Mouse (Mus musculus): ENCODE data around the gene Tfap2c.
A peak's percentile ranks its signal among the peaks of the same experiment; 100 is the strongest.

Tfap2c gene

DNA sequence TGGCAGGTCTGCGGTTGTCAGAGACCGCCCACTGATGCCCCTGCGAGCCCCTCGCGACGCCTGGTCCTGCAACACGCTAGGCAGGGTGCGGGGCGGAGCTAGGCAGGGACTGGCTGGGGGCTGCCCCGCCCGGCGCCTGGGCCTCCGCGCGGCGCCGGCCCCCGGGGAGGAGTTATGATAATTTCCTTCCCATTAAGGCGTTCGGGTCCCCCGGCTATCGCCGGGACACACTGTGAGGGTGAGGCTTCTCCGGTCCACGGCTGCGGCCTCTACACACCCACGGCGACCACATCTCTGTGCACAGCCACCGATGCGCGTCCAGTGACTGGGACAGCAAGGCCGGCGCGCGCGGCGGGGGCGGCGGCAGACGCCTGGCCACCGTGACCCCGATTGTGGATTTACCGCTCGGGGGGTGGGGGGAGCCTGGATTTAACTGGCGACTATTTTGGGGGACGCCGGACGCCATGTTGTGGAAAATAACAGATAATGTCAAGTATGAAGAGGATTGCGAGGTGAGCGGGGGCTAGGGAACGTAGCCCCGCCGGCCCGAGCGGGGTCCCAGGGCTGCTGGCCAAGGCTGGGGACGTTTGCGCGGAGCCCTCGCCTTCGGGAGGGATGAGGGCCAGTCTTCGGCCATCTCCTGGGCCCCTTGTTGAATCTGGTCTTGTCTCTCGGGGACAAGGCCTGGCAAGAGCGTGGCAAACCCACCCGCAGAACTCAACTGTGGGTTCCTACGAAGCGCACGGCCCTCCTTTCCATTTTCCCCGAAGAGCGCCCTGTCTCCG, at the start of gene Tfap2c:
Tfap2c (plus strand) TSS at position 223 of the 785 bp plus-strand sequence.
- peak in 1 of 2 experiments; percentile 11 for DNase-seq

- no peak for DNase-seq
Observed at GRCm38 (mm10) chr2:172500752-172501316, 48.6 kb upstream of the Tfap2c start.

DNA sequence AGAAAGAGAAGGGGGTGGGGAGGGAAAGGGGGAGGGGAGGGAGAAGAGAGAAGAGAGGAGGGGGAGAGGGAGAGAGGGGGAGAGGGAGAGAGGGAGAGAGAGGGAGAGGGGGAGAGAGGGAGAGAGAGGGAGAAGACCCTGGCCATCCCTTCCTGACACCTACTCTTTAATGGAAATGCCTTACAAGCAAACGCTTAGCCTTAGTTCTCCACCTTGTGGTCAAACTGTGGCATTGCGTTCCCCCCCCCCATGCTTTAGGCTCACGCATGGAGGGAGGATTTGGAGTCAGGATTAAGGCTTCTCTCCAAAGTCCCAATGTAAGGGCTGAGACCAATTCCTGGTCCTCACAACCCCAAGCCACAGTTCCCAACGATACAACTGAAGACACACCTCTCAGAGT, 48.1 kb upstream of the Tfap2c start:
- no peak for DNase-seq

DNA sequence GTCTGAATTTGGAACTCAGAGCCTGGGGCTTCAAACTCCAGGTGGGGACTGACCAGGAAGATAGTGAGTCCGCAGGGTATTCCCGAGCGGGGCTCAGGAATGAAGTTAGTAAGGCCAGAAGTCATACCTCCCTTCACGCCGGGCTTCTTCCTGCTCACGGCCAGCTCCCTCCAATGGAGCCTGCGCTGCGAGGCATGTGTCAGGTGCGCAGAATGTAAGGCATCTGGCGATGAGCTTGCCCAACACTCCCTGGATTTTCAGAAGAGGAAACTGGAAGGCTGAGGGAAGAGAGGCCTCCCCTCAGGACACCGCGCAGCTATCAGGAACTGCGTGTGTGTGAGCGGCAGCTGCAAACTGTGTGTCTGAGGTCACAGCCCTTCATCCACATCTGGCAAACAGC, 47.2 kb upstream of the Tfap2c start:
- DNase-seq = no peak

DNA sequence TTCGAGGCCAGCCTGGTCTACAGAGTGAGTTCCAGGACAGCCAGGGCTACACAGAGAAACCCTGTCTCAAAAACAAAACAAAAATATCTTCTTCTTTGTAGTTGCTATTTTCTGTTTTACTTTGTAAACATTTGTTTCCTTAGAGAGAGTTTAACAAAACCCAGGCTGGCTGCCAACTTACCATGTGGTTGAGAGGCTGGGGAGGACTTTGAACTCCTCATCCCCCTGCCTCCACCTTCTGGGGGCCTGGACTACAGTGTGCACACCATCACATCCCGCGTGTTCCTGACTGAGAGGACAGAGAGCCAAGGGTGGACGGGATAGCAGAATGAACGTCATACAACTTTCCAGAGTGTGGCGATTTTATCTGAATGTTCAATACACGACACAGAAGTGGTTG, 43.3 kb upstream of the Tfap2c start:
- DNase-seq = no peak

DNA sequence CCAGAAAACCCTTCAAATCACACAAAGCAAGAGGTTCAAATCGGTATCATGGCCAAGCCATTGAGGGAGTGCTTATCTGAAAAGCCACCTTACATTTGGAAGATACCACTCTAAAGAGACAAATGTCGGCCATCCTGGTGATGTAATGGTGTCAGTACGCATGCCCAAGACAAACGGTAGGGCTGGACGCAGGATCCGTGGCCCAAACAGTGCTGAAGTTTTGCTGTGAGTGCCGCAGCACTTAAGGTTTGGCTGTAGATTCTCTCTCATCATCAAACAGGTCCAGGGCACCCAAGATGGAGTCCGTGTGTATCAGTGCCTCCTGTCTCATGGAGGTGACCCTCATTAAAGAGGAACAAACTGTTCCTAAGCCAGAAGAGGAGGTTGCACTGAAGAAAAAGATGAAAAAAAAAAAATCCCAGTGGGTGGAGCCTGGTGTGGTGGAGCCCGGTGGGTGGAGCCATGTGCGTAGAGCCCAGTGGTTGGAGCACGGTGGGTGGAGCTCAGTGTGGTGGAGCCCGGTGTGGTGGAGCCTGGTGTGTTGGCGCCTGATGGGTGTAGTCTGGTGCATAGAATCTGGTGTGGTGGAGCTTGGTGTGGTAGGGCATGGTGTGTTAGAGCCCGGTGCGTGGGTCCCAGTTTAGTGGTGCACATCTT, 39.2 kb upstream of the Tfap2c start:
- DNase-seq = no peak

GRCm38 (mm10) chr2:172510899-172511298, 38.5 kb upstream of the Tfap2c start:
- DNase-seq = no peak

DNA sequence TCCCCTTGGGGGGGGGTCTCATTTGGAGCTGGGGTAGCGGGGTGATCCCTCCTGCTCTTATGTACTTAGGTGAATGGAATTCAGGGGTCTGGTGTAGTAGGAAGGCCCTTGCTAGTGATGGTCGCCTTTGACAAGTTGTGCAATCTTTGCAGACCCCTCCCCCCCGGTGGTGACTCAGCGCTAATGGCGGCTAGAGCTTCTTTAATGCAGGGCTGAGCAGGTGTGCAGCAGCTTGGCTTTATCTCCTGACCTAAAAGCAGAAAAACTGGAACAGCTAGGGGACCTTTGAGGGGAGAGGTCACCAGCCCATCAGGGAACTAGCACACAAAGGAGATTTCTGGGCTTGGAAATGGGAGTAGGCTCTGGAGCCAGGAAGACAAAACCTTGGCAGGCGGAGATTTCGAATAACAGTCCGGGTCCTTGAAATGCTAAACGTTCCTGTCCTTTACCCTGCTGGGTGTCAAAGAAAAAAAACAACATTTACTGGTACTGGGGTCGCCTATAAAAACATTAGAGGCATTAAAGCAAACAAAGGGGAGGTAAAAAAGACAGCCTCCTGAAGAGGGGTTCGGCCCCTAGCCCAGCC, 32.9 kb upstream of the Tfap2c start:
- DNase-seq = no peak

GRCm38 (mm10) chr2:172520616-172521371, 28.6 kb upstream of the Tfap2c start:
- DNase-seq = no peak

DNA sequence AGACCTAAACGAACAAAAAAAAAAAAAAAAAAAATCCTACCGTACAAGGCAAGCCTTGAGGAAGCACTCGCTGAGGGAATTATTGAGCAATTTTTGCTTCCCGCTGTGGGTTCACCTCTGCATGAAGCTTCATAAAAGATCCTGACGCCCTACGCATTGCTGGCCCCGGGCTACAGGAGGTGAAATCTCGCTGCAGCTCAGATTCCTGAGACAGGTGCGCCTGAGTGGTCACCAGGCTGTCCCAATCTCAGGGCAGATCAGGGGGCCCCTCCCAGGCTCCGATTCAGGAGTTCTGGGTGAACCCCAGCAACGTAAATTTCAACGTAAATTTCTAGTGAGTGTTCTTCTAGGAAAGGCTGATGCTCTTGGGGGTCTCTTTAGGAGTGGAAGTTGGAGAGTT, 26.9 kb upstream of the Tfap2c start:
- no peak for DNase-seq

DNA sequence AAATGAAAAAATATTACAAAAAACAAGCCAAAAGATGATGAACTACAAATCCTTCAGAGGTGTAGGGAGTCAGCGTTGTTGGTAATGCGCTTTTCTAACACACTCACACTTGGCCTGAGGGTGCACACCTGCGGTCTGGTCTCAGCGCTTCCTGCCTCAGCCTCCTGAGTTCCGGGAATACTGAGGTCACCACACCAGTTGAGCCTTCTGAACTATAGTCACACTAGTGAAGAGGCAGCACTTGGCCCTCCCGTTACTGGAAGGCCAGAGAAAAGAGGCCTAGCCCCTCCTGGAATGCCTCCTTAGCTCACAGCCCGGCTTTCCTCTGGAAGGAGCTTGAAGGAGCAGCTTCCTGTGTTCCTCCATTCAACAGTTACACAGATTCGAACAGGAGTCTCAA, 22.2 kb upstream of the Tfap2c start:
- DNase-seq = no peak

- DNase-seq = no peak
Observed at GRCm38 (mm10) chr2:172543987-172544386, 5.4 kb upstream of the Tfap2c start.

GRCm38 (mm10) chr2:172544601-172545127, 4.7 kb upstream of the Tfap2c start:
- DNase-seq = no peak

- no peak for DNase-seq
Observed at GRCm38 (mm10) chr2:172545592-172546235, 3.7 kb upstream of the Tfap2c start.

DNA sequence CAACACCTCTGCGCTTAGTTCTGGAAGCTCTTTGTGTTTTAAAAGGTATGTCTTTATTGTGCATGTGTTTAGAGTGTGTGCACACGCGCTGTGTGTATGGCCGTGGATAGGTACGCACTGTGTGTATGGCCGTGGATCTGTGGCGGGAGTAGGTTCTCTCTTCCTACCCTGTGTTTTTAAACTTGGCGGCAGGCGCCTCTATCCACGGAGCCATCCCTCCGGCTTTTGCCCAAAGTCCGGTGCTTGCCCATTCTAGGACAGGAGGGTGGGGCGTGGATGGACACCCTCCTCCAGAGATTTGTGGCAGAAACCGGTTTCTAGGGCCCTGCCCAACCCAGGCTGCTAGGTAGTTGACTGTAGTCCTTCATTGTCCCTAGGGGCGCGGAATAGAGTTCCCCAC, 2.8 kb upstream of the Tfap2c start:
- no peak for DNase-seq

- DNase-seq = no peak
Observed at GRCm38 (mm10) chr2:172547116-172547515, 2.3 kb upstream of the Tfap2c start.

DNA sequence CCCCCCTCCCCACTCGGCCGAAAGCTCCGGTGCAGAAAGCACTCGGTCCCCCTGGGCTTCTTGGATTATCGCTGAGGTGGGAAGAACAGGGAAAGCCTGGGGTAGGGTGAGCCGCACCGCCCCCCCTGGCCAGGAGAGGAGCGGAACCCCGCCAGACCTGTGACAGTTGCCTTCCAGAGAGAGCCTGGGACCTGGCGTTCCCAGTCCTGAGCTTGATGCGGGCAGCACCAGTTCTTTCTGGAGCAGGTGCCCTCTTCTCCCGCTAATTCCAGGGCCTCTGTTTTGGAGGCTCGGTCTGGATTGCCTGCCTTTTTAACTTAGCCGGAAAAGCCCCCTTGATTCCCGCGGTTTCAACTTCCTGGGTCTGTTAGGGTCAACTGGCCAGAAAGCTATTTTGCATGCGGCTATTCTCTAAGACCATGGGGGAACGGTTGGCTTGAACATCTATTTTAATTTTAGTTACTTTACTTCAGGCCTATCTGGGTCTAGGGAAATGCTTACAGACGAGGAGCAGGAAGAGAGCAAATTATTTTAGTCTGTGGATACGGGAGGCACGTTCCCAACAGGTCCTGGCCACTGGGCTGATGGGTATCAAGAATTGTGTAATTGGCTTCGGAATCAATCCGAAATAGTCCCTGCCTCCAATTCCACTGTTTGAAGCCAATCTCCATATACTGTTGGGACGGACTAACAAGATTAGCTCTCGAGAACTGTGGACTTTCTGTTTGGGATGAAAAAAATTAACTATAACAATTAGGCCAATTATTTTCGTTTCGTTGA, 1.4 kb upstream of the Tfap2c start:
- no peak for DNase-seq

DNA sequence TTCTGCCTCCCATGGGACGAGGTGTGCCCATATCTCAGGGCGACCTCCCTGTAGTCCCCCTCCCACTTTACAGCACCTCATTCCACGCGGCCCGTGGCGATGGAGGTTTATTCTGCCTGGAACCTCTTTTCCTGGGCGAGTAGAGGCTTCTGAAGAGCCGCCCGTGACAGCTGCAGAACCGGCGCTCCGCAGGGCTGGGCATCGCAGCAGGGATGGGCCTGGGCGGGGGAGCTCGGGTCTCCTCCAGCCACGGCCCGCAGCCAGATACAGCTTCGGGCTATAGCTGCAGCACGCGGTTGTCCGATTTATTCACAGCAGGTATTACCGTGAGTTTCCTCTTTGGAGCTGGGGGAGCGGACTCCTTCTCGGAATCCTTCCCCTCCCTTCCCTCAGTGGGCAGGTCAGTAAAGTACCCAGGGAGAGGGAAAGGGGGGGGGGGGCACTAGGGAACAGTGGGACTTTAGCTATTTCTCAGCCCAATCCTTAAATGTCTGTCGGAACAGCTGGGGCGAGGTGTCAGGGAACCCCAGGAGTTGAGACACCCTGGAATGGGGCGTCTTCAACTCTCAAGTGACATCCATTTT, 629 bp upstream of the Tfap2c start:
- DNase-seq = no peak

DNA sequence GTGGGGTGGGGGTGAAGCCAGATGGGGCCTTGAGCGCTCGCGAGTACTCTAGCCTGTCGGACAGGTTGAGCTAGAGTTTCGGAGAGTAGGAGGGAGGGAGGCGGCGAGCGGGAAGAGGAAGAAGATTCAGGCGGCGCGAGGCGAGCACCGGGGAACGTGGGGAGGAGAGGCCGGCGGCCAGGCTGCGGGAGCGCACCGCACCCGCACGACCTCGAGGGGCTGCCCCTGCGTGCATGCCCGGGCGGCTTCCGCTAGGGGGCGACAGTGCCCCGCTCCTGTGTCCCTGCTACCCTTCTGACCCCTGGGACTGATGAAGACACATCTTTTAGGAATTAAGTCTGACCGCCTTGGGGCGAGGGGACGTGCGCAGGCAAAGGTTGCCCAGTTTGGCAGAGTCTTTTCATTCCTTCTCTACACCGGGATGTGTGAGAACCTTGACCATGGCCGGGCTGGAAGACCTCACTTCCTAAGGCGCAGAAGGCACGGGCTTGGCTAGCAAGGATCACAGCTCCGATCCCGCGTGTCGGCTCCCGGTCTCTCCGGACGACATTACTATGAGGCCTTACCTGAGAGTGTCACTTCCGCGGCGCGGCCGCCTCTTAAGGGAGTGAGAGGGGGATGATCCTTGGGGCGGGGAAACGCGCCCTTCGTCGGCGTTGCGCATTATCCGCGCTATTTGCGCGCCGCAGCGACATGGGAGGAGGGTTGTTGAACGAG, 1.1 kb downstream of the Tfap2c start:
- DNase-seq = peak in 1 of 2 experiments; percentile 11

DNA sequence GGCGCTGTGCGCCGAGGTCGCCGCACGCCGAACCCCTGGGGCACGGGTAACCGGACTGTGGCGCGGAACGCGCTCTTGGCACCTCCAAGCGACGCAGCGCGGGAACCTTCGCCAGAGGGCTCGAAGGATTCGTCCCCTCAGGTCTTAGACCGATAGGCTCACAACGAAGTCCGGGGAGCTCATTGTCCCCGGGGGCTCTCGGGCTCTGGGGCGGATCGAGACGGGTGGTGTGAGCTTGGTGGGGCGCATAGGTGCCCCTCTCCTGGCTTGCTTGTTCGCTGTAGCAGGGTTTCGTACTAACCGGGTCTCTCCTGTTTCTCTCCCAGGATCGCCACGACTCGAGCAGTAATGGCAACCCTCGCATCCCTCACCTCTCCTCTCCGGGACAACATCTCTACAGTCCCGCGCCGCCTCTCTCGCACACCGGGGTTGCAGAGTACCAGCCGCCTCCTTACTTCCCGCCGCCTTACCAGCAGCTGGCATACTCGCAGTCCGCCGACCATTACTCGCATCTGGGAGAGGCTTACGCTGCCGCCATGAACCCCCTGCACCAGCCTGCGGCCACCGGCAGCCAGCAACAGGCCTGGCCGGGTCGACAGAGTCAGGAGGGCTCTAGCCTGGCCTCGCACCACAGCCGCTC, 1.8 kb downstream of the Tfap2c start:
- no peak for DNase-seq

All from thymus, adult 18-20 months (tissue).